Mouse (Mus musculus) embryonic facial prominence, embryonic 15.5 days (tissue): ENCODE results near the gene Gprc5c. TPM values are rescaled to one million over a fixed set of nuclear protein-coding genes. Genes with fewer than 3 reads are reported as not detected.
A peak's percentile ranks its signal among the peaks of the same experiment; 100 is the strongest.

ENCODE experiments used
- ATAC-seq: fragments of 200-750 bp; cut with Nextera tagmentation; 2 replicates; pipeline ENCODE4 v1.8.0; 2017; ENCODE audit warnings: low read depth, moderate TSS enrichment; ENCODE audit not compliant: insufficient number of reproducible peaks, low FRiP score, low TSS enrichment
- H3K27ac ChIP-seq: fragments of 300-500 bp; sonication (generic); replicated peaks from 2 replicates; pipeline ENCODE4 v1.5.1; 2015; ENCODE audit warnings: mild to moderate bottlenecking, inconsistent platforms
- H3K27me3 ChIP-seq: fragments of 300-500 bp; sonication (generic); 2 replicates; pipeline ENCODE4 v1.6.1; 2015; ENCODE audit warnings: inconsistent platforms
- H3K36me3 ChIP-seq: fragments of 300-500 bp; sonication (generic); 2 replicates; pipeline ENCODE4 v1.6.1; 2015; ENCODE audit warnings: mild to moderate bottlenecking, inconsistent platforms
- H3K4me1 ChIP-seq: fragments of 300-500 bp; sonication (generic); 2 replicates; pipeline ENCODE4 v1.6.1; 2015; ENCODE audit warnings: inconsistent platforms
- H3K4me2 ChIP-seq: fragments of 300-500 bp; sonication (generic); replicated peaks from 2 replicates; pipeline ENCODE4 v1.6.1; 2015; ENCODE audit warnings: mild to moderate bottlenecking, inconsistent platforms
- H3K4me3 ChIP-seq: fragments of 300-500 bp; sonication (generic); replicated peaks from 2 replicates; pipeline ENCODE4 v1.5.1; 2015; ENCODE audit warnings: mild to moderate bottlenecking, inconsistent platforms
- H3K9ac ChIP-seq: fragments of 300-500 bp; sonication (generic); 2 replicates; pipeline ENCODE4 v1.6.1; 2015; ENCODE audit warnings: inconsistent platforms
- H3K9me3 ChIP-seq: fragments of 300-500 bp; sonication (generic); replicated peaks from 2 replicates; pipeline ENCODE4 v1.6.1; 2016; ENCODE audit warnings: inconsistent platforms
- WGBS: fragments of 180-500 bp; shearing (Covaris S2); methylation state at CpG from one replicate; pipeline ENCODE4 v1.1.7; 2015; 5-methylcytosine and 5-hydroxymethylcytosine counted together
- polyA plus RNA-seq: library from polyadenylated mRNA; unstranded; fragments of >200 nt; fragmentation: Nextera tagmentation; extraction: Ambion mirVana; gene quantifications from 2 replicates; pipeline ENCODE4 v1.2.1, GENCODE M21; 2015

Gprc5c gene
- polyA plus RNA-seq, 1 experiment from 2014 or later = 45.4 TPM

DNA sequence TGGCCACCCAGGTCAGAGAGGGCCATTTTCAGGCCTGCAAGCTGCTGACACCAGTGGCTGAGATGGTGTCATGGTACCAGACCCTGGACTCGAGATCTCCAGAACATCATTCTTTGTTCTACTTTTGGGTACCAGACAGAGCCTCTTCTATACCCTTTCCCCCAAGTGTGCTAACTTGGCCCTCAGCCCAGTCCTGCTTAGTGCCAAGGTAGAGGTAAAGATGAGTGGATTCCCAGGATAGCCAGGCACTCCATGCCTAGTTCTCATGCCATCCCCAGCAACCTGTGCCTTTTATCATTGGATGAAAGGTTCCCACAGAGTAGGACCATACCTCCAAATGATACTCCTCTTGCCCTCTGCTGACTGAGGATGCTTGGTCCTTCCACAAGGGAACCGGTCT is 20.6 kb downstream of the Gprc5c start:
- H3K9me3 ChIP-seq = no peaks in the 10 kb centered on the region
- no peak overlapping the region for H3K9ac ChIP-seq
- no peak overlapping the region for H3K27ac ChIP-seq
- H3K4me2 ChIP-seq = no peak overlapping the region
- no peak overlapping the region for H3K4me3 ChIP-seq
- H3K4me1 ChIP-seq = peaks cover 34% of the 10 kb centered on the region
- ATAC-seq = no peak
- peaks cover 36% of the 10 kb centered on the region for H3K36me3 ChIP-seq
- no peaks in the 10 kb centered on the region for H3K27me3 ChIP-seq
- WGBS = 91% methylated on average over 2 of the region's 2 CpGs

DNA sequence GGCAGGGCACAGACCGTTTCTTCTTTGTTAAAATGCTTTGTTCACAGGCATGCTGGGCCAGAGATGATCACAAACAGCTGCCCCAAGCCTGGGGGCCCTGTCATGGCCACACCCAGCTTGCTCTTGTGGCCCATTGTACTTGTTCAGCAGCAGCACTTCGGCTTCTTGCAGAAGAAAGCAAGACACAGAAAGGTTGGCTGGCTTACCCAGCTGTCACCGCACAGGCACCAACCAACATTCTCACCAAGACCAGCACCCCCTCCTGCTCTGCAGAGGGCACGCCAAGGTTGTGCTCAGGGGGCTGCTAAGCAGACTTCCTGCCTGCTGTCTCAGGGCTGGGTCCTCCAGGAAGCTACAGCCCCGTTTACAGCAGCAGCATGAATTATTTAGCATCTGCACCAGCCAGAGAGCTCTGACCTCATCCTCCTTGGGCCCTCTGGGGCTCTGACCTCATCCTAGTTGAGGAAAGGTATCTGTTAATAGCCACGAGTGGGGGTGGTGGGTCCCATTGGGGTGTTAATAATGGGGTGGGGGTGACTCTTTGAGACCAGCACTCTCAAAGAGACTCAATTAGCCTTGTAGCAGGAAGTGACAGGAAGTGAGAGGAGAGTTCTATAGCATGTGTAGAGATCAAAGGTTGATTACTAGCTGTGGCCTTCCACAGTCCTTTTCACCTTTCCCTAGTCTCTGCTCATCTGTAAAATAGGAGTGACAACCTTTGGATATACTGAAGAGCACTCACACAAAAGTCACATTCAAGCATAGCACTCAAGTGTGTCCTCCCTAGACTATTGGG is 22.3 kb downstream of the Gprc5c start:
- no peaks in the 10 kb centered on the region for H3K9me3 ChIP-seq
- H3K27me3 ChIP-seq = no peaks in the 10 kb centered on the region
- 19% methylated on average over 6 of the region's 6 CpGs for WGBS
- peak overlapping the region; percentile 68 for H3K27ac ChIP-seq
- peak; percentile 35; the same call in 1 of the 2 replicates for ATAC-seq
- no peak overlapping the region for H3K9ac ChIP-seq
- peaks cover 33% of the 10 kb centered on the region for H3K4me1 ChIP-seq
- peaks cover 32% of the 10 kb centered on the region for H3K36me3 ChIP-seq
- H3K4me3 ChIP-seq = no peak overlapping the region
- H3K4me2 ChIP-seq = no peak overlapping the region

DNA sequence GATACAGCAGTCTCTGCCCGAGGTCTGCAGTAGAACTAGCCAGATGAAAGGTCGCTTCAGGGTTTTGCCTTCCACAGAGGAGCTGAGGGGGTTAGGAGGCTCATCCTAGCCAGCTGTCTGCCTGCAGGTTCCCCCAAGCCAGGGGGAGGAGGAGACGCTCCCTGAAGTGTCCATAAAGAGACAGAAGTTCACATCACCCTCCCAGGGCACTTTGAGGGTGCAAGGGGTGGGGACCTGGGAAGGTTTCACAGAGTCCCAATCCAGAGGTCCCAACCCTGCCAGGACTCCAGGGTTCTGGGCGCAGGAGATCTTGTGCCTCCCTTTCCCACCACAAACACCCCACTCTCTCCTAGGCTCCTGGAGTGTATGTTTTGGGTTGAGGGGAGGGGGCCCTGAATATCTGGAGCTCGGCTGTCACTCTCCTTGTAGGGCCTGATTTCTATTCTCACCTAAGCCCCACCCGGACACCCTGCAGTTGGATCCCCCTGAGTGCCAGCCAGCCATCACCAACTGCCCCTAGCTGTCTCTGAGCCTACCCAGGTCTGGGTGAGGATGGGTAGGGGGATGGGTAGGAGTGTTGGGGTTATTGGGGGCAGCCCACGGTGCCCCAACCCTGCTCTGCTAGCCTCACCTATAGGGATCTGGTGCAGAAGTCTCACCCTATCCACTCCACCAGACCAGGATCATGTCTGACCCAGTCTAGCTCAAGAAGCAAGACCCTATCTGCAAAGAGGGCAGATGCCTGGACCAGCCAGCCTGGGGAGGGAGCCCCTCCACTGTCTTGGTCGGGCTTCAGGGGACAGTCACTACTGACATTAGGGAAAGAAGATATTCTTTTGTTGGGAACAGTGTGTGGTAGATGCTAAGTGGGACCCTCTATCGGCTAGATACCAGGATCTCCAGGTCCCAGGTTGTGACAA is 23.5 kb downstream of the Gprc5c start:
- no peak overlapping the region for H3K9ac ChIP-seq
- no peak for ATAC-seq
- no peak overlapping the region for H3K4me2 ChIP-seq
- no peak overlapping the region for H3K27ac ChIP-seq
- no peaks in the 10 kb centered on the region for H3K27me3 ChIP-seq
- WGBS = 56% methylated on average over 9 of the region's 9 CpGs
- H3K9me3 ChIP-seq = no peaks in the 10 kb centered on the region
- peaks cover 22% of the 10 kb centered on the region for H3K36me3 ChIP-seq
- H3K4me3 ChIP-seq = no peak overlapping the region
- H3K4me1 ChIP-seq = peaks cover 33% of the 10 kb centered on the region

DNA sequence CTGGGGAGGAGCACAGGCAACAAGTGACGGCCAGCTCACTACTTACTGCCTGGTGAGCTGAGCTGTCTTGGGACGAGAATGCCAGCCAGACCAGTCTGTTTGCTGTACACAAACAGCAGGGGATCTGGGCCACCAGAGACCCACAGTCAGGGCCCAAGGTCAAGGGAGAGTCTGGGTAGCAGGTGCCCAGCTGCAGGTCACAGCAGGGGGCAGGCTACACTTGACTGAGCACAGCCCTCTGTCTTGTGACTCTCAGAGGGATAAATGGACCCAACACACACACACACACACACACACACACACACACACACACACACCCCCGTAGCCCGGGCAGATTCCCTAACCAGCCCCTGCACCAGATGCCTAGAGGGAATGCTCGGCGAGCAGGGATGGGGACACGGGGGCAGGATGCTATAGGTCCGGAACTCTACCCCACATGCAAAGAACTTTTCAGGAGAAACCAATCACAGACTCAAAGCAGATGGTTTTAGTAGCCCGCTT is 24.4 kb downstream of the Gprc5c start:
- no peaks in the 10 kb centered on the region for H3K9me3 ChIP-seq
- WGBS = 11% methylated on average over 9 of the region's 9 CpGs
- H3K27ac ChIP-seq = no peak overlapping the region
- H3K4me3 ChIP-seq = no peak overlapping the region
- H3K4me1 ChIP-seq = peaks cover 33% of the 10 kb centered on the region
- no peak for ATAC-seq
- no peak overlapping the region for H3K4me2 ChIP-seq
- peaks cover 15% of the 10 kb centered on the region for H3K36me3 ChIP-seq
- H3K27me3 ChIP-seq = no peaks in the 10 kb centered on the region
- no peak overlapping the region for H3K9ac ChIP-seq

DNA sequence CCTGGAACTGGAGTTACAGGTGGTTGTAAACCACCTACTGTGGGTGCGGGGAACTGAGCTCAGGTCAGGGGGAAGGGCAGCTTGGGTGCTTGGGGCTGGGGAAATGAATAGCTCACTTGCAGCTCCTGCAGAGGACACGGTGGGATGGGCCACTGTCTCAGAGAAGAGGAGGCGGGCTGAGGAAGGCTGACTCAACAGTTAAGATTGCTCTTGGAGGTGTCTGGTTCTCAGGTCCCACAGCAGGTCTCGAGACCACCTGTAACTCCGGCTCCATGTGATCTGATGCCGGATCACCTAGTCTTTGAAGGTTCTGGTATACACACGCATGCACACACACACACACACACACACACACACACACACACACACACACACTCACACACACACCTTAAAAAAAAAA is 25.2 kb downstream of the Gprc5c start:
- Histone ChIP-seq H3K9ac (no peak overlapping the region), H3K9me3 (no peaks in the 10 kb centered on the region), H3K4me3 (no peak overlapping the region), H3K36me3 (peaks cover 7% of the 10 kb centered on the region; the same call in 1 of the 2 replicates), H3K4me2 (no peak overlapping the region), H3K27ac (no peak overlapping the region), H3K4me1 (peaks cover 33% of the 10 kb centered on the region), H3K27me3 (no peaks in the 10 kb centered on the region)
- ATAC-seq = no peak
- WGBS = 44% methylated on average over 7 of the region's 7 CpGs

DNA sequence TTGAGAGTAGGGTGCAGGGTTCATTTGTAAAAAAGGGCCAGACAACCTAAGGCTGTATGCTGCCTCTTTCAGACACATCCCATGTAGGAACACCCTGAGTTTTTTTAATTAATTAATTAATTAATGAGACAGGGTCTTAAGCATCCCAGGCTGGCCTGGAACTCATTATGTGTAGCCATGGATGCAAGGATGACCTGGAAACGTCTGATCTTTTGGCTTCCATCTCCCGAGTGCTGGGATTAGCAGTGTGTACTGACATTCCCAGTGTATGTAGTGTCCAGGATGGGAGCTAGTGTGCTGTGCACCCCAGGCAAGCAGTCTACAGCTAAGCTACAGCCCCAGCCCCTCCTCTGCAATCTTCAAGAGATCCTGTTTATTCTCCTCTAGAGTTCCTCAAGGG is 25.7 kb downstream of the Gprc5c start:
- WGBS = 13% methylated on average over 2 of the region's 2 CpGs
- H3K4me2 ChIP-seq = no peak overlapping the region

DNA sequence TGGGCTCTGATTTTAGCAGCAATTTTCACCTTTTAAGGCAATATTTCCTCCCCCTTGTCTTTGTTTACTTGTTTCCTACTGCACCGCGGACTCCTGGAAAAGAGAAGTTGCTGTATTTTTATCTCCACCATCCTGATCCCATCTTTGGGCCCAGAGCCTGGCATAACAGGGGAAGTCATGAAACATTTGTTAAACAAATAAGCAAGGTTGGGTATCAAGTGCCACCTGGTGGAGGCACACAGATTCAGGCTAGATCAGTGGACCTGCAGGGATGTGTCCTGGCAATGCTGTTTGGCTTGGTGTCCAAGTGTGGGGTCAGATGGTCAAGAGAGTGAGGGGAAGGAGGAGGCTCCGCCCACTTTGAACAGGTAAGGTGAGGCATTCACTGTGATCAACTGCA is 26.2 kb downstream of the Gprc5c start:
- peaks cover 33% of the 10 kb centered on the region for H3K4me1 ChIP-seq
- 49% methylated on average over 3 of the region's 3 CpGs for WGBS
- H3K4me2 ChIP-seq = no peak overlapping the region
- no peak overlapping the region for H3K27ac ChIP-seq
- no peaks in the 10 kb centered on the region for H3K27me3 ChIP-seq
- H3K36me3 ChIP-seq = no peaks in the 10 kb centered on the region
- no peak for ATAC-seq
- no peak overlapping the region for H3K9ac ChIP-seq
- H3K9me3 ChIP-seq = no peaks in the 10 kb centered on the region
- H3K4me3 ChIP-seq = no peak overlapping the region

More for the DNA sequence above, 25.7 kb downstream of the Gprc5c start:
- no peak overlapping the region for H3K27ac ChIP-seq
- peaks cover 4% of the 10 kb centered on the region; the same call in 1 of the 2 replicates for H3K36me3 ChIP-seq
- H3K4me3 ChIP-seq = no peak overlapping the region
- H3K9ac ChIP-seq = no peak overlapping the region
- H3K9me3 ChIP-seq = no peaks in the 10 kb centered on the region
- no peak for ATAC-seq
- H3K4me1 ChIP-seq = peaks cover 33% of the 10 kb centered on the region
- no peaks in the 10 kb centered on the region for H3K27me3 ChIP-seq

DNA sequence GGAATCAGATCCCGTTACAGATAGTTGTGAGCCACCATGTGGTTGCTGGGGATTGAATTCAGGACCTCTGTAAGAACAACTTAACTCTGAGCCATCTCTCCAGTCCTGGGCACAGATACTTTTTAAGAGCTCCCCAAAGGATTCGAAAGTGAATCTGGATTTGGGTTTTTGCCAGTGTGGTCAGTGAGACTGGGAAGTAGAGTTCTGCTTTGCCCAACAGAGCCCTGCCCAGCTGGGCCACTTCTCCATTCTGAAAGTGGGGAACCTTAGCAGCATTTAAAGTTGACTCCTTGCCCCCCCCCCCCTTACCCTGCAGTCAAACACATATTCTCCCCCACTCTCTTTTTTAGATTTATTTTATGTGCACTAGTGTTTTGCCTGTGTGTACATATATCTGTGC is 28.7 kb downstream of the Gprc5c start:
- no peak overlapping the region for H3K27ac ChIP-seq
- no peak overlapping the region for H3K4me3 ChIP-seq
- 66% methylated on average over 2 of the region's 2 CpGs for WGBS
- H3K9ac ChIP-seq = no peak overlapping the region
- H3K9me3 ChIP-seq = no peaks in the 10 kb centered on the region
- no peaks in the 10 kb centered on the region for H3K27me3 ChIP-seq
- no peak overlapping the region for H3K4me2 ChIP-seq
- no peaks in the 10 kb centered on the region for H3K36me3 ChIP-seq
- peaks cover 18% of the 10 kb centered on the region for H3K4me1 ChIP-seq
- ATAC-seq = no peak

DNA sequence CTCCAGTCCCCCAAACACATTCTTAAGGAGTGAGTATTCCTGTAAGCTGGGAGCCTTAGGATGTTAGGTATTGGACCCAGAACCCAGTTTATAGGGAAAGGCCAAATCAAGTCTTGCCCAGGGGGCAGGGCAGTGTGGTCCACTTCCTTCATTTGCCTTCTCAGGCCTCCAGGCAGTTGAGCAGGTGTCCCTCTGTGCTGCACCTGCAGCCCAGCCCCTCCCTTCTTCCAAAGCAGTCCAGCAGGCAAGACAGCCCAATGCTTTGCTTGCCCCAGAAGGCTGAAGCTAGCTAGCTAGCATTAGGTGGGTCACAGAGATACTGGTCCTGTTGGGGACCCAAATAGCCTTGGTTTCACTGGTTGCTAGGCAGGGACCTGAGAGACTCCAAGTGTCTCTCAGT is 29.2 kb downstream of the Gprc5c start:
- no peak for ATAC-seq
- H3K9me3 ChIP-seq = no peaks in the 10 kb centered on the region
- no peaks in the 10 kb centered on the region for H3K36me3 ChIP-seq
- H3K4me1 ChIP-seq = peaks cover 14% of the 10 kb centered on the region
- H3K9ac ChIP-seq = no peak overlapping the region
- H3K4me2 ChIP-seq = no peak overlapping the region
- no peak overlapping the region for H3K27ac ChIP-seq
- no peak overlapping the region for H3K4me3 ChIP-seq
- no peaks in the 10 kb centered on the region for H3K27me3 ChIP-seq

DNA sequence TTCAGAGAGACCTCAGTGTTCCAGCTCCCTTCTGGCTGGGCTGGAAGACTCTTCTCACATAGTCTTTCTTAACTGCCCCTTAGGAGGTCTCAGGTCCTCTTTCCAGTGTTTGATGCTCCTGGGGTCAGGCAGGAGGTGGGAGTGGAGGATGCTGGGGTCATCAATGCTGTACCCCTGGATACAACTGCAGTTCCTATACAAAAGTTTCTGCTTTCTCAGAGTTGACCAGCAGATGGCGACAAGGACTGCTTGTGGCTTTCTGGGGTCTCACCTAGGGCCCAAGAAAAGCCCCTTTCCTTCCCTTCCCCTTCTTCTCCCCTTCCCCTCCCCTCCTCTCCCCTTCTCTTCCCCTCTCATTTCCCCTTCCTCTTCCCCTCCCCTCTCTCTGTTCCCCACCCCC is 29.6 kb downstream of the Gprc5c start:
- no peak for ATAC-seq
- no peak overlapping the region for H3K9ac ChIP-seq
- H3K27me3 ChIP-seq = no peaks in the 10 kb centered on the region
- peaks cover 10% of the 10 kb centered on the region for H3K4me1 ChIP-seq
- no peak overlapping the region for H3K4me2 ChIP-seq
- no peaks in the 10 kb centered on the region for H3K36me3 ChIP-seq
- no peaks in the 10 kb centered on the region for H3K9me3 ChIP-seq
- 0% methylated on average over 1 of the region's 1 CpGs for WGBS
- no peak overlapping the region for H3K27ac ChIP-seq
- no peak overlapping the region for H3K4me3 ChIP-seq

DNA sequence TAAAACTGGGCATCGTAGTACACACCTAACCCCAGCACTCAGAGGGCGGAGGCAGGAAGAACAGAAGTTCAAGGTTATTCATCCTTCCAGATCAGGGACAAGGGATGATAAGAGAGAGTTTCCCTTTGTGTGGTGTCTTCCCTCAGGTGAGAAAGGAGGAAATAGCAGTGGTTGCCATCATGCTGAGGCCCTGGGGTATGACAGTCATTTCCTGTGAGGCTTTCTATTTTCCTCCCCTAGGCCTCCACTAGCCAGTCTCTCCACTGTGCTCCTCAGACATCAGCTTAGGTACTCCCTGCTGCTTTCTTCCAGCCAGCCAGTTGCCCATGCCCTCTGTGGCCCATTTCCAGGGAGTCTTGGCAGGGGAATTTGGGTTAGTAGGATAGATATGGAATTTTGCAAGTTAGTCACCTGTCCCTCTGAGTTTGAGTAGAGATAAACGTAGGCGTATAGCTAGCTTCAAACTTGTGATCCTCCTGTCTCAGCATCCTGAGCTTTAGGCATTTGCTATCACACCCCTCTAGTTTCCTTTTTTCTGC is 32.4 kb downstream of the Gprc5c start:
- no peaks in the 10 kb centered on the region for H3K9me3 ChIP-seq
- H3K4me2 ChIP-seq = no peak overlapping the region
- H3K4me1 ChIP-seq = no peaks in the 10 kb centered on the region
- no peak overlapping the region for H3K4me3 ChIP-seq
- WGBS = 94% methylated on average over 4 of the region's 4 CpGs
- no peaks in the 10 kb centered on the region for H3K27me3 ChIP-seq
- H3K27ac ChIP-seq = no peak overlapping the region
- no peak overlapping the region for H3K9ac ChIP-seq
- ATAC-seq = no peak
- H3K36me3 ChIP-seq = no peaks in the 10 kb centered on the region
